Mouse (Mus musculus) intestine, postnatal 0 days (tissue): ENCODE measurements around the gene Agap1. TPM values are rescaled to one million over a fixed set of nuclear protein-coding genes. Genes with fewer than 3 reads are reported as not detected.

Experiments
- ATAC-seq: fragments of 200-750 bp; cut with Nextera tagmentation; 2 replicates; pipeline ENCODE4 v1.8.0; 2017; ENCODE audit warnings: mild to moderate bottlenecking, moderate TSS enrichment, moderate library complexity
- H3K27ac ChIP-seq: fragments of 300-500 bp; sonication (generic); 2 replicates; pipeline ENCODE4 v1.5.1; 2014; ENCODE audit warnings: mild to moderate bottlenecking, low read depth, low read length, moderate library complexity
- H3K27me3 ChIP-seq: fragments of 300-500 bp; sonication (generic); replicated peaks from 2 replicates; pipeline ENCODE4 v1.6.1; 2014; ENCODE audit warnings: low read length, mixed read lengths; ENCODE audit not compliant: control insufficient read depth, insufficient read depth
- H3K36me3 ChIP-seq: fragments of 300-500 bp; sonication (generic); 2 replicates; pipeline ENCODE4 v1.6.1; 2014; ENCODE audit warnings: mild to moderate bottlenecking, moderate library complexity; ENCODE audit not compliant: control insufficient read depth, insufficient read depth
- H3K4me1 ChIP-seq: fragments of 300-500 bp; sonication (generic); replicated peaks from 2 replicates; pipeline ENCODE4 v1.6.1; 2014; ENCODE audit warnings: antibody characterized with exemption, low read length, mixed read lengths; ENCODE audit not compliant: control insufficient read depth, insufficient read depth
- H3K4me2 ChIP-seq: fragments of 300-500 bp; sonication (generic); replicated peaks from 2 replicates; pipeline ENCODE4 v1.6.1; 2014; ENCODE audit warnings: low read depth, mild to moderate bottlenecking, moderate library complexity
- H3K4me3 ChIP-seq: fragments of 300-500 bp; sonication (generic); 2 replicates; pipeline ENCODE4 v1.5.1; 2014; ENCODE audit warnings: low read depth, low read length
- H3K9ac ChIP-seq: fragments of 300-500 bp; sonication (generic); 2 replicates; pipeline ENCODE4 v1.6.1; 2014; ENCODE audit warnings: mild to moderate bottlenecking, low read depth, low read length
- H3K9me3 ChIP-seq: fragments of 300-500 bp; sonication (generic); 2 replicates; pipeline ENCODE4 v1.6.1; 2016; ENCODE audit warnings: mixed run types; ENCODE audit not compliant: control insufficient read depth
- CTCF ChIP-seq: sonication (generic); IDR thresholded peaks from 2 replicates; pipeline ENCODE4 v1.5.1; 2016; ENCODE audit warnings: low read depth, mild to moderate bottlenecking, control low read depth, antibody characterized with exemption, moderate library complexity
- WGBS: fragments of 180-500 bp; shearing (Covaris S2); extraction: QIAGEN DNeasy Blood & Tissue Kit; methylation state at CpG from one replicate; pipeline ENCODE4 v1.1.7; 2014; 5-methylcytosine and 5-hydroxymethylcytosine counted together
- polyA plus RNA-seq: library from polyadenylated mRNA; unstranded; fragments of >200 nt; fragmentation: Nextera tagmentation; extraction: Ambion mirVana; gene quantifications from 2 replicates; pipeline ENCODE4 v1.2.1, GENCODE M21; 2015

The Agap1 gene
- polyA plus RNA-seq, 1 experiment from 2014 or later: 6.1 TPM

GRCm38 (mm10) chr1:89533702-89534101 is 79.1 kb downstream of the Agap1 start:
- Histone ChIP-seq H3K4me1 (no peaks in the 10 kb centered on the region), H3K9ac (no peak overlapping the region), H3K27me3 (no peaks in the 10 kb centered on the region), H3K4me3 (no peak overlapping the region), H3K9me3 (no peaks in the 10 kb centered on the region), H3K36me3 (no peaks in the 10 kb centered on the region), H3K4me2 (0 out of 2 replicates have a peak overlapping the region, but pooled peaks have one; percentile 4), H3K27ac (no peak overlapping the region)
- no peak for TF ChIP-seq CTCF
- ATAC-seq: no peak
- 56% methylated on average over 9 of the region's 9 CpGs for WGBS

DNA sequence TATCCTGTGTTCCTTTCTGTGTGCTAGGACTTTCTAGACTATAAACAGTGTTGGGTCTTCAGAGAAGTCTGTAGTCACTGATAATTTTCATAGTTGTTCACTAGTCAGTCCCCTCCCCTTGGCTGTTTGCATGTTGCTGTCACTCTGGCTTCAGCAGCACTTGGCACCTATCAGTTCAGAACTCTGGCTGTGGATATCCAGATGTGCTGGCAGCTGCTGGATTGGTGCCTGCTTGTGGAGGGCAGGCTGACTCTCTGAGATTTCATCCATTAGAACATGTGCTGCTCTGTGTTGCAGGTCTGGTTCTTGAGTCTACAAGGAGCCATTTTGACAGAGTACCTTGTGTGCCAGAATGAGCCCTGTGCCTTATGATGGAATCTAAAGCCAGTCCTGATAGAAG is 80.6 kb downstream of the Agap1 start:
- H3K27ac ChIP-seq: no peak overlapping the region
- H3K4me3 ChIP-seq: no peak overlapping the region
- TF ChIP-seq CTCF: no peak
- H3K4me2 ChIP-seq: no peak overlapping the region
- no peaks in the 10 kb centered on the region for H3K4me1 ChIP-seq
- H3K9me3 ChIP-seq: no peaks in the 10 kb centered on the region
- H3K9ac ChIP-seq: no peak overlapping the region
- no peaks in the 10 kb centered on the region for H3K27me3 ChIP-seq
- no peaks in the 10 kb centered on the region for H3K36me3 ChIP-seq
- ATAC-seq: no peak

- no peak overlapping the region for H3K27ac ChIP-seq
- H3K4me3 ChIP-seq: no peak overlapping the region
- no peak overlapping the region for H3K4me2 ChIP-seq
- H3K36me3 ChIP-seq: no peaks in the 10 kb centered on the region
- WGBS: 64% methylated on average over 18 of the region's 18 CpGs
- H3K9ac ChIP-seq: no peak overlapping the region
- no peak for ATAC-seq
- no peaks in the 10 kb centered on the region for H3K9me3 ChIP-seq
- H3K27me3 ChIP-seq: no peaks in the 10 kb centered on the region
- H3K4me1 ChIP-seq: no peaks in the 10 kb centered on the region
- no peak for TF ChIP-seq CTCF
Observed at GRCm38 (mm10) chr1:89538163-89538946, 83.7 kb downstream of the Agap1 start.

DNA sequence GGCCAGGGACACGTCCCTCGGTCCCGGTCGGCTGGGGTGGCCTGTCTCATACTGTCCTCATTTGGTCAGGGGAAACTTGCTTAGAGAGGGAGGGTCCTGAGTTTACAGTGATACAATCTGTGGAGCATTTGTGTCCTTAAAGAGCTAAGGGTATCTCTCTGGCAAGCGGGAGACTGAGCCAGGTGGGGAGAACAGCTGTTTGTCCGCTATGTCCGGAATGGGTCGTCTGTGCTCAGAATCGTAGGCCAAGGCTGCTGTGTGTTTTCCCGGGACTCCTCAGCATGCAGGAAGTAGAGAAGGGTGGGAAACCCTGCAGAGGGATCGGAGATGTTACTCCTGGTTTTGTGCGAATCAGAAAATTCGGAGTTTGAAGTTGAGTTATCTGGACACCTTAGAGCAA is 84.5 kb downstream of the Agap1 start:
- H3K9ac ChIP-seq: no peak overlapping the region
- no peaks in the 10 kb centered on the region for H3K4me1 ChIP-seq
- no peaks in the 10 kb centered on the region for H3K27me3 ChIP-seq
- H3K36me3 ChIP-seq: no peaks in the 10 kb centered on the region
- 71% methylated on average over 13 of the region's 13 CpGs for WGBS
- H3K4me2 ChIP-seq: no peak overlapping the region
- no peak for ATAC-seq
- H3K27ac ChIP-seq: no peak overlapping the region
- no peak for TF ChIP-seq CTCF
- no peak overlapping the region for H3K4me3 ChIP-seq
- no peaks in the 10 kb centered on the region for H3K9me3 ChIP-seq

- no peak overlapping the region for H3K4me3 ChIP-seq
- no peaks in the 10 kb centered on the region for H3K27me3 ChIP-seq
- TF ChIP-seq CTCF: no peak
- WGBS: 64% methylated on average over 13 of the region's 13 CpGs
- no peak overlapping the region for H3K9ac ChIP-seq
- no peak for ATAC-seq
- H3K9me3 ChIP-seq: no peaks in the 10 kb centered on the region
- H3K4me1 ChIP-seq: no peaks in the 10 kb centered on the region
- no peak overlapping the region for H3K4me2 ChIP-seq
- H3K27ac ChIP-seq: no peak overlapping the region
- H3K36me3 ChIP-seq: no peaks in the 10 kb centered on the region
Observed at GRCm38 (mm10) chr1:89541151-89541550, 86.5 kb downstream of the Agap1 start.

GRCm38 (mm10) chr1:89542464-89542863 is 87.9 kb downstream of the Agap1 start:
- Histone ChIP-seq H3K27me3 (no peaks in the 10 kb centered on the region), H3K36me3 (no peaks in the 10 kb centered on the region), H3K4me2 (no peak overlapping the region), H3K27ac (no peak overlapping the region), H3K9ac (no peak overlapping the region), H3K4me1 (no peaks in the 10 kb centered on the region), H3K4me3 (no peak overlapping the region), H3K9me3 (no peaks in the 10 kb centered on the region)
- ATAC-seq: no peak
- no peak for TF ChIP-seq CTCF
- WGBS: 70% methylated on average over 6 of the region's 6 CpGs
